Mouse (Mus musculus) hindlimb bud, embryonic 11.5 days (tissue): ENCODE results near the gene Nnat.

ENCODE experiments used
- DNase-seq: peaks from one replicate; pipeline ENCODE4 v3.0.0-alpha.2; 2012; ENCODE audit warnings: low read depth, low spot score; ENCODE audit errors: extremely low spot score

Nnat gene

DNA sequence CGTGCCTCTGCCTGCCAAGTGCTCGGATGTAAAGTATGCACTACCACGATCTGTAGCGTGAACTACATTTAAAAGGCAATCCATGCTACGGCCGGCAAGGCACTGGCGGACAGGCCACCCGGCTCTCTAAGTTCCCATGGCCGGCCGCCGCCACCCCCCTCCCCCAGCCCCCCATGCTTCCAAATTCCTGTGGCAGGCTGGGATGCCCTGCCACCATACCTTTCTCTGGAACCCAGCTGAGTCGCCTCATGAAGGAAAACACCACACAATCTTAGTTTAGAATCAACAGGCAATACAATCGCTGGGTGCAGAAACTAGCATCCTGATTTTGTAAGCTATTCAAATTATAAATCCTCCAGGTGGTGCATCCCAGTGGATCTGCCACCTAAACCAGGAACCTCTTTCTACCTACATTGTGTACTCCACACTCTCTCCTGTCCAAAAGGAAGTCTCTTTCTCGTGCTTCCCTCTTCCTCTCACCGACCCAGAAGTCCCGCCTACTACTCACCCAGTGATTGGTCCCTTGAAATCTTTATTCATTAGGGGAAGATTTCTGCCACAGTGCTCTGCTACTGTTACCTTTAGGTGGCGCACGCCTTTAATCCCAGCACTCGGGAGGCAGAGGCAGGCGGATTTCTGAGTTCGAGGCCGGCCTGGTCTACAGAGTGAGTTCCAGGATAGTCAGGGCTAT, 37.1 kb downstream of the Nnat start:
- no peak for DNase-seq

- no peak for DNase-seq
Measured at GRCm38 (mm10) chr2:157601435-157601839, 41.6 kb downstream of the Nnat start.

GRCm38 (mm10) chr2:157605025-157605675, 45.3 kb downstream of the Nnat start:
- peak; percentile 41 for DNase-seq

DNA sequence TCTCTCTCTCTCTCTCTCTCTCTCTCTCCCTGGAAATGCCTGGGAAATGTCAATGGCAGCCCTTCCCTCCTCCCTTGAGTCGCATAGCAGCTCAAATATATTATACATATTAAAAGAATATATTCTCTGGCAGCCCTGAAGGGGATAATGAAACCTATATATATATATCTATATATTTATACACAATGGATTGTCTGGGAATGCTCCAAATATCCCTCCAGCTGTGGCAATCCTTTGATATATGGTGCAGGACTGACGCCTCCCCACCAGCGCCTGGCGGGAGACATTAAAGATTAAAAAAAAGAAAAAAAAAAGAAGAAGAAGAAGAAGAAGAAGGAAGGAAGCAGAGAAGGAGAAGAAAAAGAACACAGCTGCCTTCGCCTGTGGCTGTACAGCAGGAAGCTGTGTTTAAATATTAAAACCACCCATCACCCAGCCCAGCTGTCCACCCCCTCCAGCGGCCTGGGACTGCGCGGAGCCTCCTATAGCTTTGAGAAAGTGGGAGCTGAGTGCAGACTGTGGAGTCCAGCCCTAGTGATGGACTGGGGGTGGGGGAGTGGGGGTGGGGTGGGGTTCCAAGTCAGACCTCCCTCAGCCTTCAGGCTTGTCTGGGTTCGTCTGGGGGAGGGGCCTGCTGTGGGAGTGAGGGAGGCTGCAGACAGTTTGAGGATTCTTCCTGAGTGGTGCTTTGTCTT, 47.8 kb downstream of the Nnat start:
- no peak for DNase-seq

DNA sequence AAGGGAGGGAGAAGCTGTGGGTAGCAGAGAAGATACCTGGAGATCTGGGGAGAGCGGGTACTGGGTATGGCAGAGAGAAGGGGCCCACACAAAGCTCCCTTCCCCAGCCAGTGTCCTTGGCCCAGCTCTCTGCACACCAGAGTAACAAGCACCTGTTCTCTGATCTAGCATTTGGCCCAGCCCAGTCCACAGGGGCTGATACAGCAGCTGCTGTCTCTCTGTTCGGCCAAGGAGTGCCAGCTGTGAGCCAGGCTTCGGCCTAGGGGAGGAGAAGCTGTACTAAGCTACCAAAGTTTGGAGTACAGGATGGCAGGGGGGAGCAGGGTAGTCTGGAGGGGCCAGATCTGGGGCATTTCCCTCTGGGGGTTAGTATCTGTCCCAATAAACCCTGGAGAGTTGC, 51.9 kb downstream of the Nnat start:
- no peak for DNase-seq
